Mouse (Mus musculus): ENCODE data around the gene Lrrc1. TPM values are rescaled to one million over a fixed set of nuclear protein-coding genes. Genes with fewer than 3 reads are reported as not detected.
A peak's percentile ranks its signal among the peaks of the same experiment; 100 is the strongest.

The Lrrc1 gene
- polyA plus RNA-seq, 1 experiment from 2014 or later = 5.0 TPM

DNA sequence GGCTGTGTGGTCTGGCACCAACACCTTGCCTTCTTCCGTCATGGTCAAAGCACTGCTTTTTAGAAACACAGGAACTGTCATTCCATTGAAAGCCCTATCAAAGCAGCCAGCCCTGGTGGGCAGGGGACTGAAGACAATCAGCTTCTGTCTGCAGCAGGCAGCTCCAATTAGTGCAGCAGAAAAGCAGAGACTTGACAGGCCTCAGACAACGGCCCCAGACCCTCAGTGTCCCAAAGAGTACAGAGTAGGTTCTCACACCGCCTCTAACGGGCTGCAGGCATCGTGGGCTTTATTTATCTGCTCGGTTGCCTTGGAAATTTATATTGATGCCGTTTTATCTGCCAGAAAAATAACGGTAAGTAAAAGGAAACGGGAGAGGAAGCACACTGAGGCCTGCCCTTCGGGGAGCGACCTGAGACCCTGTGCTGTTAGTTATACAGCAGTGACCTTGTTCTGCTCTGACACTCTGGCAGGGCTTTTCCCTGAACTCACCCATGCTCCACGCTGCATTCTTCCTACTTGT, 48.1 kb downstream of the Lrrc1 start:
- Histone ChIP-seq H3K27ac (ENCODE audit: low read depth, low read length) (peak overlapping the region; percentile 8; the same call in 1 of the 2 replicates), H3K4me2 (ENCODE audit: low read length) (peak overlapping the region; percentile 18; the same call in 1 of the 2 replicates), H3K9me3 (ENCODE audit: control insufficient read depth, low read length) (no peaks in the 10 kb centered on the region), H3K36me3 (ENCODE audit: control insufficient read depth, insufficient read depth, low read length) (no peaks in the 10 kb centered on the region), H3K4me3 (ENCODE audit: low read length) (no peak overlapping the region), H3K4me1 (ENCODE audit: control insufficient read depth, insufficient read depth, low read depth, low read length) (peaks cover 12% of the 10 kb centered on the region), H3K27me3 (replicated peaks; ENCODE audit: control insufficient read depth, insufficient read depth, low read length) (no peaks in the 10 kb centered on the region), H3K9ac (ENCODE audit: low read depth, low read length) (no peak overlapping the region)
- peak; percentile 86 for ATAC-seq
- WGBS = 13% methylated on average over 12 of the region's 12 CpGs

DNA sequence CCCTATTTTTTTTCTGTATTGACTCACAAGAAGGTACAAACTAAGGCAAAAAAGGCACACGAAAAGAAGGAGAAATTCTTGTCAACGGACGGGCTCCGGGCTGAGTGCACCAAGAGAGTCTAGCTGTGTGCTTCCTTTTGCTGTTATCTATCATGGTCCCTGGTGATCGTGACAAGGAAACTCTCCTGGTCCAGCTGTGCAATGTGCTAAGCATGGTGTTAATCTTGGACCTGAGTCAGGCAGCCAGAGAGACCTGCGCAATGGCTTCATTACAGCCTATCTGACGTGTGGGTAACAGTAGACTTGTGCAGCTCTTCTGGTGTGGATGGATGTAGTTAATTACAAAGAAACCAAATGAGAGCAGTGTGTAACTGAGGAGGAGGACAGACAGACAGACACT, 50.4 kb downstream of the Lrrc1 start:
- H3K9me3 ChIP-seq (ENCODE audit: control insufficient read depth, low read length) = no peaks in the 10 kb centered on the region

DNA sequence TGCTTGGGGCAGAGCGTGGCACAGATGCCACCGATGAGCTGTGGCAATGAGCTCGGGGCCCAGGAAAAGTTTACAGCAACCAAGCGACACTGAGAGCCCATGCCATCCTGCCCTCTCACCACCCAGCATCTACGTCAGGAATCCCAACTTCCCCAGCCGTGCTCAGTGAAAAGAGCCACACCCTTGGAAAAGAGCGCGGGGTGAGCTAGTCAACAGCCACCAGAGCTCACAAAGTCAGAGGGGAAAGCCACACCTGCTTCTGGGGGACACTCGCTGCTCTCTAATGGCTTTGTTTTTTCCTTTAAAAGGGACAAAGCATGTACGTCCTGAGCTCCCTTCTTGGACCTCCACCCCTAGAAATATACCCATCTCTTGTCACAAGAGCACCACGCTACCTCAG, 56.1 kb downstream of the Lrrc1 start:
- Histone ChIP-seq H3K4me1 (ENCODE audit: control insufficient read depth, insufficient read depth, low read depth, low read length) (no peaks in the 10 kb centered on the region), H3K36me3 (ENCODE audit: control insufficient read depth, insufficient read depth, low read length) (no peaks in the 10 kb centered on the region), H3K4me2 (ENCODE audit: low read length) (no peak overlapping the region), H3K9ac (ENCODE audit: low read depth, low read length) (no peak overlapping the region), H3K4me3 (ENCODE audit: low read length) (no peak overlapping the region), H3K9me3 (ENCODE audit: control insufficient read depth, low read length) (no peaks in the 10 kb centered on the region), H3K27me3 (replicated peaks; ENCODE audit: control insufficient read depth, insufficient read depth, low read length) (no peaks in the 10 kb centered on the region), H3K27ac (ENCODE audit: low read depth, low read length) (no peak overlapping the region)
- ATAC-seq = no peak
- WGBS = 89% methylated on average over 11 of the region's 11 CpGs

More for the DNA sequence above, 50.4 kb downstream of the Lrrc1 start:
- ATAC-seq = no peak
- no peaks in the 10 kb centered on the region for H3K27me3 ChIP-seq (replicated peaks; ENCODE audit: control insufficient read depth, insufficient read depth, low read length)
- H3K9ac ChIP-seq (ENCODE audit: low read depth, low read length) = no peak overlapping the region
- H3K36me3 ChIP-seq (ENCODE audit: control insufficient read depth, insufficient read depth, low read length) = no peaks in the 10 kb centered on the region
- no peak overlapping the region for H3K4me3 ChIP-seq (ENCODE audit: low read length)
- H3K4me2 ChIP-seq (ENCODE audit: low read length) = no peak overlapping the region
- WGBS = 91% methylated on average over 7 of the region's 7 CpGs
- peaks cover 12% of the 10 kb centered on the region for H3K4me1 ChIP-seq (ENCODE audit: control insufficient read depth, insufficient read depth, low read depth, low read length)
- no peak overlapping the region for H3K27ac ChIP-seq (ENCODE audit: low read depth, low read length)

DNA sequence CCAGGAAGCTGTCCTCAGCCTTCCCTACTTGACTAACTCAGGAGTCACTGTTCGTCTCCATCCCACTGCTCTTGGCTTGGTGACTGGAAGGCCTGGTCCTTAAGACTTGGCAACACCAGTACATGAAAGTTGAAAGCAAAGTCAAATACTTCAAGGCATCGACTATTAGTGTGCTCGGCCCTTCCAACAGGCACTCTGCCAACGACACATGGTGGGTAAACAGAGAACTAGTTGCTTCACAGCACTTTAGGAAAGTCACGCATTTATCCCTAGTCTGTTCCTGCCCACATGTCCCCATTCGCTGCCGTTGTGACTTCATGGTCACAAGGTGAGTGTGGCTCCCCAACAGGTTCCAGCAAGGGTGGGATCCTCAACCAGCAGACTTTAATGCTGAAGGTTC, 57.2 kb downstream of the Lrrc1 start:
- no peaks in the 10 kb centered on the region for H3K36me3 ChIP-seq (ENCODE audit: control insufficient read depth, insufficient read depth, low read length)
- H3K4me1 ChIP-seq (ENCODE audit: control insufficient read depth, insufficient read depth, low read depth, low read length) = no peaks in the 10 kb centered on the region
- WGBS = 80% methylated on average over 7 of the region's 7 CpGs
- H3K9ac ChIP-seq (ENCODE audit: low read depth, low read length) = no peak overlapping the region
- H3K4me3 ChIP-seq (ENCODE audit: low read length) = no peak overlapping the region
- H3K27ac ChIP-seq (ENCODE audit: low read depth, low read length) = no peak overlapping the region
- H3K4me2 ChIP-seq (ENCODE audit: low read length) = no peak overlapping the region
- ATAC-seq = no peak
- H3K9me3 ChIP-seq (ENCODE audit: control insufficient read depth, low read length) = no peaks in the 10 kb centered on the region
- H3K27me3 ChIP-seq (replicated peaks; ENCODE audit: control insufficient read depth, insufficient read depth, low read length) = no peaks in the 10 kb centered on the region

DNA sequence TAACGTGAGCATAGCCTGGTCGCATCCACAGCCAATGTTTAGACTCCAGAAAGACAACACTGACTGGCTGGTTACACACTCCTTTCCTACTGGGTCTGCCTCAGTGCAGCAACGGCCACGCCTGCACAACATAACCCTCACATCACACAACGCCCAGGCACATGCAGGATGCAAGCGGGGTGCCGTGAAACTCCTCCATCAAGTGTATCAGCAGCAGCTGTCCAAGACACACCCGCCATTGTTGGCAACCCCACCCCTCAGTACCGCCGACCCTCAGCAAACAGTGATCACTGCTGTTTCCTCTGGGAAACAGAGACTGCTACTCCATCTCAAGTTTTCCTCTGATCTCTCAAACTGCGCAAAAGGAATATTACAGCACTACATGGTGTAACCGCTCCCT, 58.8 kb downstream of the Lrrc1 start:
- peaks cover 5% of the 10 kb centered on the region for H3K4me1 ChIP-seq (ENCODE audit: control insufficient read depth, insufficient read depth, low read depth, low read length)
- H3K9ac ChIP-seq (ENCODE audit: low read depth, low read length) = no peak overlapping the region
- ATAC-seq = no peak
- no peak overlapping the region for H3K4me3 ChIP-seq (ENCODE audit: low read length)
- no peaks in the 10 kb centered on the region for H3K27me3 ChIP-seq (replicated peaks; ENCODE audit: control insufficient read depth, insufficient read depth, low read length)
- no peak overlapping the region for H3K27ac ChIP-seq (ENCODE audit: low read depth, low read length)
- no peak overlapping the region for H3K4me2 ChIP-seq (ENCODE audit: low read length)
- H3K9me3 ChIP-seq (ENCODE audit: control insufficient read depth, low read length) = no peaks in the 10 kb centered on the region
- H3K36me3 ChIP-seq (ENCODE audit: control insufficient read depth, insufficient read depth, low read length) = no peaks in the 10 kb centered on the region
- WGBS = 71% methylated on average over 12 of the region's 12 CpGs

DNA sequence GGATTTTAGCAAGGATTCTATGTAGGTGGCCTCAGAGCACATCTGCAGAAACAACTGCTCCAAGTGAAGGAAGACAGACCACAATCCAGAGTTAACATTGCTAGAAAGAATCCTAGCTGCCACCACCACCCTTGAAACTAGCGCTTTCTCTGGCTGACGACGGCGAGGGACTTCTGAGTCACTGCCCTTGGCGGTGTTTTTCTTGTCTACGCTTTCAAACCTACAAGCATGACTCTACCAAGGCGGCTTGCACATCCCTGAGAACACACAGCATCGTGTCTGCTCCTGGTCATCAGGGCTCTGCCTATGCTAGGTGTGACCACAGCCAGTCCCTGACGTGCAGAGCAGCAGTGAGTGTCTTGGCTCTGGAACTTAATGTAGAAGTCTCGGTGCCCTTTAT, 59.9 kb downstream of the Lrrc1 start:
- no peak overlapping the region for H3K9ac ChIP-seq (ENCODE audit: low read depth, low read length)
- no peaks in the 10 kb centered on the region for H3K9me3 ChIP-seq (ENCODE audit: control insufficient read depth, low read length)
- H3K36me3 ChIP-seq (ENCODE audit: control insufficient read depth, insufficient read depth, low read length) = no peaks in the 10 kb centered on the region
- ATAC-seq = no peak
- H3K27ac ChIP-seq (ENCODE audit: low read depth, low read length) = no peak overlapping the region
- H3K4me3 ChIP-seq (ENCODE audit: low read length) = no peak overlapping the region
- peaks cover 15% of the 10 kb centered on the region for H3K4me1 ChIP-seq (ENCODE audit: control insufficient read depth, insufficient read depth, low read depth, low read length)
- 90% methylated on average over 10 of the region's 10 CpGs for WGBS
- H3K27me3 ChIP-seq (replicated peaks; ENCODE audit: control insufficient read depth, insufficient read depth, low read length) = no peaks in the 10 kb centered on the region
- H3K4me2 ChIP-seq (ENCODE audit: low read length) = no peak overlapping the region

DNA sequence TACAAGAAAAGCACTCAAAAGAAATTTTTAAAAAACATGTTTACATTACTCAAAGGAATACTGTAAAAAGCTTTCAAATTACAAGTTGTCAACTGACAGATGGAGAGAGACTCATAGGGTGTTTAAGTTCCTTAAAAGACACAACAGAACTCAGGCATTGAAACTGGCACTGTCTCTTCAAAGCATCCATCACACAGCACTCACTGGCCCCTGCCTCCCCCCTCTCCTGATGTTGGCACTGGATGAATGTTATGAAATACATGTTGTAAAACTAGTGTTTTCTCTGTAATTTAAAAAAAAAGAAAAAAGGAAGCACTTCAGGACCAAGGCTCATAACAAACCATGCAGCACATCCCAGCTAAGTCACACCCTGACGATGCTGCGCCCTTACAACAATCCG, 61.1 kb downstream of the Lrrc1 start:
- no peaks in the 10 kb centered on the region for H3K9me3 ChIP-seq (ENCODE audit: control insufficient read depth, low read length)
- peaks cover 16% of the 10 kb centered on the region for H3K4me1 ChIP-seq (ENCODE audit: control insufficient read depth, insufficient read depth, low read depth, low read length)
- H3K36me3 ChIP-seq (ENCODE audit: control insufficient read depth, insufficient read depth, low read length) = no peaks in the 10 kb centered on the region
- ATAC-seq = no peak
- 95% methylated on average over 3 of the region's 3 CpGs for WGBS
- no peak overlapping the region for H3K27ac ChIP-seq (ENCODE audit: low read depth, low read length)
- no peaks in the 10 kb centered on the region for H3K27me3 ChIP-seq (replicated peaks; ENCODE audit: control insufficient read depth, insufficient read depth, low read length)
- H3K4me2 ChIP-seq (ENCODE audit: low read length) = no peak overlapping the region
- H3K9ac ChIP-seq (ENCODE audit: low read depth, low read length) = no peak overlapping the region
- H3K4me3 ChIP-seq (ENCODE audit: low read length) = no peak overlapping the region

DNA sequence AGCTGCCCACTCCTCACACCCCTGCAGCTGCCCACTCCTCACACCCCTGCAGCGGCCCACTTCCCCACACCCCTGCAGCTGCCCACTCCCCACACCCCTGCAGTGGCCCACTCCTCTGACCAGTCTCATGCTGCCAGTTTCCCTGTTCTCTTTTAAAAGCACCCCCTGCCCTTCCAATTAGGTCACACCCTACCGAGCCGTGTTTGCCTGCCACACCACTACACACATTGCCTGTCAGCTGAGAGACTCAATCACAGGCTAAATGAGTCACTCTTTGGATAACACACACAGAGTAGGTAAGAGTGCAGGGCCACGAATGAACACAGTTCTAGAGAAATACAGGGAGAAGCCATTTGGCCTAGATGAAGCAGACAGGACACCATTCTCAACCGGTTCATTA, 62.4 kb downstream of the Lrrc1 start:
- Histone ChIP-seq H3K4me2 (ENCODE audit: low read length) (no peak overlapping the region), H3K4me1 (ENCODE audit: control insufficient read depth, insufficient read depth, low read depth, low read length) (peaks cover 16% of the 10 kb centered on the region), H3K9me3 (ENCODE audit: control insufficient read depth, low read length) (no peaks in the 10 kb centered on the region), H3K27me3 (replicated peaks; ENCODE audit: control insufficient read depth, insufficient read depth, low read length) (no peaks in the 10 kb centered on the region), H3K9ac (ENCODE audit: low read depth, low read length) (no peak overlapping the region), H3K4me3 (ENCODE audit: low read length) (no peak overlapping the region), H3K36me3 (ENCODE audit: control insufficient read depth, insufficient read depth, low read length) (no peaks in the 10 kb centered on the region), H3K27ac (ENCODE audit: low read depth, low read length) (no peak overlapping the region)
- 63% methylated on average over 5 of the region's 5 CpGs for WGBS
- ATAC-seq = no peak

DNA sequence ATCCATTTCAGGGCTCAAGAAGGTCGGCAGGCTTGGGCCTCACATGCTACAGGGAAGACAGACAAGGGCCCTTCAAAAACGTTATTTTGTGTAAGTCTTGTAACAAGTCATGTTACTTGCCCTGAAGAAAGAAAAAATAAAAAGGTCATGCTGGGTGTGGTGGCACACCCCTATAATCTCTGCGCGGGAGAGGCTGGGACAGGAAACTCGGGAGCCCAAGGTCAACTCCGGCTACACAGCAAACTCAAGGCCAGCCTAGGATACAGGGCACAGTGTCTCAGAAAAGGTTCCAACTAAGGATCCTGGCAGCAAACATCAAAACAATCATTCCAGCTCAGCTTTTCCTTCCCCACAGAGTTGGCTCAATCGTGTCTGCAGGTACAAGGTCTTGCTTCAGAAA, 63.3 kb downstream of the Lrrc1 start:
- Histone ChIP-seq H3K4me3 (ENCODE audit: low read length) (no peak overlapping the region), H3K27ac (ENCODE audit: low read depth, low read length) (no peak overlapping the region), H3K4me2 (ENCODE audit: low read length) (no peak overlapping the region), H3K4me1 (ENCODE audit: control insufficient read depth, insufficient read depth, low read depth, low read length) (peaks cover 16% of the 10 kb centered on the region), H3K9me3 (ENCODE audit: control insufficient read depth, low read length) (no peaks in the 10 kb centered on the region), H3K27me3 (replicated peaks; ENCODE audit: control insufficient read depth, insufficient read depth, low read length) (no peaks in the 10 kb centered on the region), H3K36me3 (ENCODE audit: control insufficient read depth, insufficient read depth, low read length) (no peaks in the 10 kb centered on the region), H3K9ac (ENCODE audit: low read depth, low read length) (no peak overlapping the region)
- no peak for ATAC-seq
- 65% methylated on average over 7 of the region's 7 CpGs for WGBS
